Mouse (Mus musculus) megakaryocyte, embryonic 14.5 days (primary cell): ENCODE measurements around the gene Zfp84. TPM values are rescaled to one million over a fixed set of nuclear protein-coding genes. Genes with fewer than 3 reads are reported as not detected.

ENCODE experiments used
- H3K27me3 ChIP-seq: replicated peaks from 2 replicates; pipeline ENCODE3; 2012; ENCODE audit warnings: inconsistent platforms
- H3K36me3 ChIP-seq: replicated peaks from 2 replicates; pipeline ENCODE3; 2012; ENCODE audit warnings: low read length, inconsistent platforms, mixed read lengths
- H3K4me1 ChIP-seq: 2 replicates; pipeline ENCODE4 v1.6.1; 2012; ENCODE audit warnings: inconsistent platforms
- H3K4me3 ChIP-seq: replicated peaks from 2 replicates; pipeline ENCODE3; 2012; ENCODE audit warnings: moderate library complexity, mild to moderate bottlenecking, inconsistent platforms
- H3K9me3 ChIP-seq: 2 replicates; pipeline ENCODE4 v1.6.1; 2012; ENCODE audit warnings: inconsistent platforms
- FLI1 ChIP-seq: IDR thresholded peaks from 2 replicates; pipeline ENCODE4 v1.6.1; 2012; ENCODE audit warnings: low read length, inconsistent platforms, mixed read lengths
- GATA1 ChIP-seq: IDR thresholded peaks from 3 replicates; pipeline ENCODE4 v1.6.1; 2012; ENCODE audit warnings: mixed read lengths, low read length, inconsistent platforms, borderline replicate concordance
- polyA plus RNA-seq: library from polyadenylated mRNA; stranded (reverse); fragments of >175 nt; gene quantifications from 2 replicates; pipeline ENCODE4 v1.2.3, GENCODE M21; 2012; ENCODE audit warnings: low replicate concordance; ENCODE audit not compliant: insufficient read depth

The Zfp84 gene
- polyA plus RNA-seq, 1 experiment: 0.93 TPM

DNA sequence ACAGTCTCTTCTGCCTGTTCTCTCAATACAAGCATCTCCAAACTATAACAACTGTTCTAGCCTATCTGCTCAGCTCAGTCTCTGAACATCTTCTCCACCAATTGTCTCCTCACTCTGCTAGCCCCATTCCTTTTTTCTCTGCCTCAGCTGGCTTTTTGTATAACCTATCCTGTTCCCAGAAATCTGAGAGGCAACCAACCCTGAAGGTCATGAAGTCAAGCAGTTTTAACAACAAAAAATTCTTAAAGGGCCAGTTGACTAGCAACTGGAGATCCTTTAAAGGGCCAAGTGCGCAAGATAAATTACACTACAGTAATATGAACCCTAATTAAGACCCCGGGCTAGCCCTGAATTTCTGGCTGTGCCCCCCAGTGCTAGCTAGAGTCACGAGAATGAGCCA, 6.0 kb downstream of the Zfp84 start:
- H3K4me3 ChIP-seq: no peak overlapping the region
- H3K36me3 ChIP-seq: peaks cover 92% of the 10 kb centered on the region
- TF ChIP-seq GATA1 (no peak), FLI1 (no peak)
- peaks cover 19% of the 10 kb centered on the region for H3K4me1 ChIP-seq
- peaks cover 45% of the 10 kb centered on the region for H3K9me3 ChIP-seq
- H3K27me3 ChIP-seq: no peaks in the 10 kb centered on the region

DNA sequence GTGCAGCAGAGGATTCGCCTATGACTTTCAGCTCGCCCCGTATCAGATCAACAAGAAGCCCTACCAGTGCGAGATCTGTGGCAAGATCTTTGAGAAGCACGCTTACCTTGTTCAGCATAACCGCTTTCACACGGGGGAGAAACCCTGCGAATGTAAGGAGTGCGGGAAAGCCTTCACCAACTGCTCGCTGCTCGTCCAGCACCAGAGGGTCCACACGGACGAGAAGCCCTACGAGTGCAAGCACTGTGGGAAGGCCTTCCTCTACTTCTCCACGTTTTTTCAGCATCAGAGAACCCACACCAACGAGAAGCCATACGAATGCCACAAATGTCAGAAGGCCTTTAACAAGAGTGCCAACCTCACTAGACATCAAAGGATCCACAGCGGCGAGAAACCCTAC, 8.2 kb downstream of the Zfp84 start:
- no peaks in the 10 kb centered on the region for H3K27me3 ChIP-seq
- TF ChIP-seq GATA1: no peak
- TF ChIP-seq FLI1: no peak
- peaks cover 45% of the 10 kb centered on the region for H3K9me3 ChIP-seq
- peak overlapping the region; percentile 12 for H3K4me3 ChIP-seq
- H3K36me3 ChIP-seq: peaks cover 84% of the 10 kb centered on the region
- H3K4me1 ChIP-seq: no peaks in the 10 kb centered on the region

DNA sequence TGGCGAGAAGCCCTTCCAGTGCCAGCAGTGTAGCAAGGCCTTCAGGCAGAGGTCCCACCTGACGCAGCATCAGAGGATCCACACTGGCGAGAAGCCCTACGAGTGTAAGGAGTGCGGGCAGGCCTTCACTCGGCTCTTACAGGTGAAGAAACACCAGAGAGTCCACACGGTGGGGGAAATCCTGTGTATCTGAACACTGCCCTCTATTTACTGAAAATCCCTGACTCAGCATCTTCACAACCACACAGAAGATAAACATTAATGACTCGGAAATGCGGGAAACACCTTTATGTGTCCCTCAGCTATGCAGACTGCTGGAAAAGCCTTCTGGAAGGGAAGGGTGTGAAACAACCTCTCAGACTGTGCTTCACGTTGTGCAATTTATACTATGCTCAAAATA, 9.0 kb downstream of the Zfp84 start:
- TF ChIP-seq FLI1 (no peak), GATA1 (no peak)
- Histone ChIP-seq H3K36me3 (peaks cover 77% of the 10 kb centered on the region), H3K4me3 (peak overlapping the region; percentile 54)

DNA sequence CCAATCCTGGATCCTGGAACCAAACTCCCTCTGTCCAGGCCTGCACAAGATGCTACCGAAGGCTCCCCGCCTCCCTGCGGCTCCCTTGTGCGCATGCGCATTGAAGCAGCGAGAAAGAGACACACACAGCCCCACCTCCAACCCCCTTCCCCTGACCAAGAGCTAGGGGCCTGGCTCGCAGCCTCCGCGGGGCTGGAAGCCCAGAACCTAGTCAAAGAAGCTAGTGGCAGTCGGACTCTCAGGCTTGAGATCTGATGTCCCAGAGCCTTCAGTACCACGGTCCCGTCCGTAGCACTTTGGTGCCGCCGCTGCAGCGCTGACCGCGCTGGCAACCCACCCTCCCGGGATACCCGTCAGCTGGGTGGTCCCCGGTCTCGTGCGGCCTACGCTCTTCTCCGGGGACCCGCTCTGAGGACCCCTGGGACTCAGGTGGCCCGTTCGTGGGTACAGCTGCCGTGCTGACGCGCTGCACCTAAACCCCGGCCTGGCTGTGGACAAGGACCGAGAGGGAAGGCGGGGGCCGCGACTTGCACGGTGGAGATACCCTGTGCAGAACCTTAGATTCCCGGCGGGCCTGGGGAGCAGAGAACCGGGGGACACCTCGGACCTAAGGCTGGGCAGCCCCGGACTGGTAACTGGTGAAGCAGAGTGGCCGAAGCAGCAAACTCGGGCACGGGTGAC, 15.7 kb downstream of the Zfp84 start, which contains the start of gene Zfp30:
Zfp30 (plus strand) TSS at position 128 of the 681 bp plus-strand sequence.
- H3K4me1 ChIP-seq: peaks cover 17% of the 10 kb centered on the region
- peak within 1 kb of the TSS; percentile 97 for H3K4me3 ChIP-seq
- no peaks in the 10 kb centered on the region; the same call in 1 of the 2 replicates for H3K9me3 ChIP-seq
- TF ChIP-seq FLI1: no peak
- TF ChIP-seq GATA1: no peak
- peaks cover 32% of the 10 kb centered on the region for H3K36me3 ChIP-seq
- H3K27me3 ChIP-seq: no peaks in the 10 kb centered on the region

More for the DNA sequence above, 9.0 kb downstream of the Zfp84 start:
- peaks cover 40% of the 10 kb centered on the region for H3K9me3 ChIP-seq
- no peaks in the 10 kb centered on the region for H3K4me1 ChIP-seq
- H3K27me3 ChIP-seq: no peaks in the 10 kb centered on the region

- H3K4me3 ChIP-seq: no peak overlapping the region
- TF ChIP-seq FLI1 (no peak), GATA1 (no peak)
- H3K4me1 ChIP-seq: peaks cover 17% of the 10 kb centered on the region
Observed at GRCm38 (mm10) chr7:29785023-29785422, 16.7 kb downstream of the Zfp84 start.

DNA sequence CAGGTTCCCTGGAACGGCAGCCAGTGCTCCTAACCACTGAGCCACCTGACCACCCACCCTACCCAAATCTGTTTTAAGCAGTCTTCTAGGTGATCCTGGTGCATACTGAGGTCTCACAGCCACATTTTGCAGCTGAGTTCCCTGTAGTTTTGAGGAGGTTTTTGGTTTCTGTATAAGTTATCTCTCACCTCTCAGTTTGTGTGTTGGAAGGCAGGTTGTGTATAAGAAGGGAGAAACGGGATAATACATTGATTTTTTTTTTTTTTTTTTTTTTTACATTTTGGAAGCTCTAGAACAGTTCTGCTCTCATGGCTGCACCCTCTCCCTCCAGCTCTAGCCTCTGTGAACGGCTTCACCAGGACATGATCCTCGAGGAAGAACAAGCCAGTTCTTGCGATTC, 17.5 kb downstream of the Zfp84 start:
- H3K9me3 ChIP-seq: peaks cover 5% of the 10 kb centered on the region
- H3K4me1 ChIP-seq: peaks cover 17% of the 10 kb centered on the region
- H3K4me3 ChIP-seq: no peak overlapping the region
- TF ChIP-seq FLI1 (no peak), GATA1 (no peak)
- peaks cover 42% of the 10 kb centered on the region for H3K36me3 ChIP-seq
- H3K27me3 ChIP-seq: no peaks in the 10 kb centered on the region

More at GRCm38 (mm10) chr7:29785023-29785422, 16.7 kb downstream of the Zfp84 start:
- H3K36me3 ChIP-seq: peaks cover 37% of the 10 kb centered on the region
- peaks cover under 1% of the 10 kb centered on the region; the same call in 1 of the 2 replicates for H3K9me3 ChIP-seq
- no peaks in the 10 kb centered on the region for H3K27me3 ChIP-seq

DNA sequence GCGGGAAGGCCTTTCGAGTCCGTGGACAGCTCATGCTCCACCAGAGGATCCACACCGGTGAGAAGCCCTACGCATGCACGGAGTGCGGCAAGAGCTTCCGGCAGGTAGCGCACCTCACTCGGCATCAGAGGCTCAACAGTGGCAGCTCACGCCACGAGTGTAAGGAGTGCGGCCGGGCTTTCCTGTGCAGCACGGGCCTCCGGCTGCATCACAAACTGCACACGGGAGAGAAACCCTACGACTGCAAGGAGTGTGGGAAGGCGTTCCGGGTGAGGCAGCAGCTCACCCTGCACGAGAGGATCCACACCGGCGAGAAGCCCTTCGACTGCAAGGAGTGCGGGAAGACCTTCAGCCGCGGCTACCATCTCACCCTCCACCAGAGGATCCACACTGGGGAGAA, 24.6 kb downstream of the Zfp84 start:
- no peak for TF ChIP-seq FLI1
- TF ChIP-seq GATA1: no peak
- peaks cover 2% of the 10 kb centered on the region for H3K27me3 ChIP-seq
- H3K4me1 ChIP-seq: no peaks in the 10 kb centered on the region
- H3K4me3 ChIP-seq: peak overlapping the region; percentile 38
- peaks cover 51% of the 10 kb centered on the region for H3K36me3 ChIP-seq
- peaks cover 58% of the 10 kb centered on the region for H3K9me3 ChIP-seq

DNA sequence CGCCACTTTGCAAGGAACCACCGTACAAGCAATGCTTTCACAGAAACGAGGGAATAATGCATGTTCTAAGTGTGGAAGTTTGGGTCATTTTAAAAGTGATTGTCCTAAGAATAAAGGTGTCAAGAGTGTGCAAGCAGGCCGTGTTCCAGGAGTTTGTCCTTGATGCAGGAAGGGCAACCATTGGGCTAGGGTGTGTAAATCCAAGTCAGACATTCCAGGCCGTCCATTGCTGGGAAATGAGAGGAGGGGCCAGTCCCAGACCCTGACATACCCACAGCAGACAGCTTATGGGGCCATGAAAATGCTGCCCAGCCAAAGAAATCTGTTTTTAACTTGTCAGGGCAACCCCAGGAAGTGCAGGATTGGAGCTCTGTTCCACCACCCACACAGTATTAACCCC, 38.7 kb downstream of the Zfp84 start:
- Histone ChIP-seq H3K4me3 (no peak overlapping the region), H3K4me1 (no peaks in the 10 kb centered on the region), H3K27me3 (no peaks in the 10 kb centered on the region), H3K9me3 (0 out of 2 replicates have a peak, but pooled peaks cover 2% of the 10 kb centered on the region), H3K36me3 (no peaks in the 10 kb centered on the region)
- no peak for TF ChIP-seq GATA1
- no peak for TF ChIP-seq FLI1

DNA sequence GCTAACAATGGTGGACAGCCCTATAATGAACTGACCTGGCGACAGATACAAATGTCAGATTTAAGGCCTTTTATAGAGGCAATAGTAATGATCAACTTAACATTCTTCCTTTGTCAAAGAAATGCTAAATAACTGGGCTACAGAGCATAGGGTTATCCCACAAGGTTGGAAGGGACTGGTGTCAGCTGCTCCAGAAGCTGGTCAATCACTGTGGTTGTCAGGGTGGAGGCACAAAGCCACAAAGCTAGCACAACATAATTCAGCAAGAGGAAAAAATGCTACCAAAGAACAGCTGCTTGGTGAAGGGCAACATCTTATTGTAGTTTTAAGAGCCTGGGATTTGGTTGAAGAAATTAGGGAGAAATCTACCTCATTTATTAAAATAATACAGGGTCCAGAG, 43.9 kb downstream of the Zfp84 start:
- no peaks in the 10 kb centered on the region for H3K9me3 ChIP-seq
- H3K27me3 ChIP-seq: no peaks in the 10 kb centered on the region
- H3K4me1 ChIP-seq: peaks cover 20% of the 10 kb centered on the region
- TF ChIP-seq GATA1: no peak
- no peak for TF ChIP-seq FLI1
- H3K36me3 ChIP-seq: peaks cover 2% of the 10 kb centered on the region
- H3K4me3 ChIP-seq: no peak overlapping the region

GRCm38 (mm10) chr7:29814381-29814780, 46.0 kb downstream of the Zfp84 start:
- peaks cover 12% of the 10 kb centered on the region for H3K36me3 ChIP-seq
- no peak for TF ChIP-seq GATA1
- TF ChIP-seq FLI1: no peak
- no peaks in the 10 kb centered on the region for H3K27me3 ChIP-seq
- peaks cover 39% of the 10 kb centered on the region for H3K4me1 ChIP-seq
- no peaks in the 10 kb centered on the region for H3K9me3 ChIP-seq
- peak overlapping the region; percentile 33 for H3K4me3 ChIP-seq
